Mouse (Mus musculus) frontal cortex, postnatal 14 days (tissue): ENCODE data around the gene Med29.

Experiments
- DNase-seq, 2 experiments: peaks; one replicate each; pipeline ENCODE4 v3.0.0; 2022; ENCODE audit warnings: low spot score in 2 of 2

The Med29 gene

DNA sequence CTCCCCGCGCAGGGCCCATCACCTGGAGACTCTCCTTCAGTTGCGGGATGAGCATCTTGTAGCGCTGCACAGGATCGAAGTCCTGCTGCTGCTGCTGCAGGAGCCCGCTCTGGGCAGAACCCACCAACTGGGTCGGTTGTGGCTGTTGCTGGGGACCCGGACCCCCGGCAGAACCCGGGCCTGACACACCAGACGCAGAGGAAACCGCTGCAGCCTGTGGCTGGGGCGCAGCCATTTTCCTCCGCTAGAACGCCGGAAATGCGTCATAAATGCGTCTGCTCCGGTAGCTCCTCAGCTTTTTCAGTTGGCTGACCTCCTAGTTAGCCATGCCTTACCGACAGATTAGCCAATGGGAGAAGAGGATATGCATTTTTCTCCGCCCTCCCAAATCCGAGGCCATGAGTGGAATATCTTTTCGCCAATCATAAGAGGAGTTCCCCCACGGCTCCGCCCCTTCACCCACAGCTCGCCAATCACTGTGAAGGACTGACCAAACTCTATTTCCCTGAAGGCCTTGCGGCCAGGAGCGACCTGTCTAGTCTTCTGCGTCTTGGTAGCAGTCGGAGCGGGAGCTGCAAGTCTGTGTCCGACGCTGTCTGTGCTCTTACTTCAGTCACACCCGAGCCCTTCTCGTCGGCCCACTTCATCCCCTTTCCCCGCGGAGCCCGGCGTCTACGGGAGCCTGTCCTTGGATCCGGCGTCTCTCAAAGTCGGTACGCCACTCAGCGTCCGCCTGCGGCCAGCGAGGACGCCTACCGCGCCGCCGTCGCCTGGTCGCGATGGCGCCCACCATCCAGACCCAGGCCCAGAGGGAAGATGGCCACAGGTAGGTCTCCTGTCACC, at the start of gene Med29, which contains the start of gene Paf1:
Med29 (minus strand) TSS at position 280 of the 843 bp plus-strand sequence.
Paf1 (plus strand) TSS at position 523 of the 843 bp plus-strand sequence.
- DNase-seq: peak; percentile 97 to 98

- no peak for DNase-seq
These were observed 49.4 kb upstream of the Med29 start for GRCm38 (mm10) chr7:28441776-28442485.

GRCm38 (mm10) chr7:28440739-28441138, 48.2 kb upstream of the Med29 start:
- no peak for DNase-seq

GRCm38 (mm10) chr7:28438771-28439170, 46.3 kb upstream of the Med29 start:
- DNase-seq: no peak

GRCm38 (mm10) chr7:28437964-28438363, 45.5 kb upstream of the Med29 start:
- no peak for DNase-seq

GRCm38 (mm10) chr7:28436932-28437570, 44.5 kb upstream of the Med29 start, which contains the start of gene Gmfg:
Gmfg (plus strand) TSS chr7:28437447.
- peak; percentile 76 to 78 for DNase-seq

DNA sequence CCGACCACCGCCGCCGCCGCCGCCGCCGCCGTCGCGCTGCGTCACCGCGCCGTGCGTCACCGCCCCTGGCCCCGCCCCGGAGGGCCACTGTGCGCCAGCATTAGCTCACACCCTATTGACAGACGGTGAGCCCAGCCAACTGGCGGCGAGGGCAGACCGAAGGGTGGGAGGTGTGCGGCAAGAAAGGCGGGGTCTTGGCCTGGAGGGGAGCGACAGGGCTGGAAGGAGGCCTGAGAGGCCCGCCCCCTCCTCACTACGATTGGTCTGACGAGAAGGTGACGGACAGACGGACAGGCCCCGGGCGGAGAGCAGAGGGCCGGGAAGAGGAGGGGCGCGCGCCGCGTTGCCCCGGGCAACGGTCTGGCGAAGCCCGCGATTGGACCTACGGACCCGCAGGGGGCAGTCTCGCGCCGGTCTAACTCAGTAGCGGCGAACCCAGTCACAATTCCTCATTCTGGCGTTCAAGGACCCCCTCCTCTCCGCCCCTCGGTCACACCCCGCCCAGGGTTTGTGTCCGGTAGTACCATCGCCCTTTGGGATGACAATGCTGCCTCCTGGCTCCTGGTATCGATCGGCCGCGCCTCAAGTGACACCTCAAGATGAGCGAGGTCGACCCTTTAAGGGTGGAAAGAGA, 43.9 kb upstream of the Med29 start:
- DNase-seq: peak; percentile 99 to 100

- peak in 1 of 2 experiments; percentile 29 for DNase-seq
These were observed 43.3 kb upstream of the Med29 start for GRCm38 (mm10) chr7:28435660-28436259.

GRCm38 (mm10) chr7:28432252-28432651, 39.7 kb upstream of the Med29 start:
- DNase-seq: no peak

- no peak for DNase-seq
These were observed 38.0 kb upstream of the Med29 start for GRCm38 (mm10) chr7:28430512-28430911.

DNA sequence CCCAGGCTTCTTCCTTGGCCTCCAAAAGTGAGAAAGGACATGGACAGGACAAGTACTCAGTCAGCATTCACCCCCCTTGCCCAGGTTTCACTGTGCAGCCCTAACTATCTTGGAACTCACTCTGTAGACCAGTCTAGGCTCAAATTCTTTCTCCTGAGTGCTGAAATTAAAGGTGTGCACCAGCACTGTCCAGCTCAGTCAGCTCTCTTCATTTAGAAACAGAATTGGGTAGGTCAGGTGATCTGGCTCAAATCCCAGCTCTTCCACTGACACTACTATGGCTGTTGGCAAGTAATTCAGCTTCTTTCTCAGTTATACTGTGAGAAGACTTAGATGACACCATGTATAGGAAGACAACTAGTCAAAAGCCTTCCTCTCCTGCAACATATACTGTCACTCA, 35.2 kb upstream of the Med29 start:
- DNase-seq: no peak

DNA sequence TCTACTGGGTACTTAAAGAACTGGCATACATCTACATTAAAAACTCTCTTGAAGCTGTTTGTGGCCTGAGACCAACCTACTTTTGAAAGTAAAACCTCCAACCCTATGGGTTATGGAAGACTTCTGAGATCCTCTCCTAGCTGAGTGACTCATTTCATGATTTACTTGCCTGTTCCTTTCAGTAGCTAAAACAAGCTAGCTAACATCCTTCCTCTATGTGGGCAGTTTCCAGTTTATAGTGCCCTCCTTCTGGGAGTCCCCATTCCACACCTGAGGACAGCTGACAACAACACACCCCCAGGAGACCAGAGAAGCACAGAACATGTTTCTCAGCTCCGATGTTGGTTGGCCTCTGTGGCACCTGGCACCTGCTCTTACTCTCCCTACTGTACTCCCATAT, 30.5 kb upstream of the Med29 start:
- no peak for DNase-seq

DNA sequence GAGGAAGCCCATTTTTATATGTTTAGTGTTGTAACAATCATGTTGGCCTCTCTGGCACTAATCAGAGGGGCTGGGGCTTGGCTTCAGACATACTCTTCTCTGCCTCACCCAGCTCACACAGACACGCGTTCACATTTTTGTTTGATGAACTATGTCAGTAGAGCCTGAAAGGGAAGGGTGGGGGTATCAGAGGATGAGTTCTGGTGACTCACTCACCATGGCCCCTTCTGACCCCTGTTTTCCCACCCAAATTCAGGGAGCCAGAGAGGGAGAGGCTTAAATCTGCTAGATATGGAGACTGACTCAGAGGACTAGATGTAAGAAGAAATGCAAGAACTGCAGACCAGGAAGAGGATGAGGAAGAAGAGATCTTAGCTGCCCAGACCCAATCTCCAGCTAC, 26.9 kb upstream of the Med29 start:
- no peak for DNase-seq

- DNase-seq: no peak
These were observed 25.7 kb upstream of the Med29 start for GRCm38 (mm10) chr7:28418096-28418670.

DNA sequence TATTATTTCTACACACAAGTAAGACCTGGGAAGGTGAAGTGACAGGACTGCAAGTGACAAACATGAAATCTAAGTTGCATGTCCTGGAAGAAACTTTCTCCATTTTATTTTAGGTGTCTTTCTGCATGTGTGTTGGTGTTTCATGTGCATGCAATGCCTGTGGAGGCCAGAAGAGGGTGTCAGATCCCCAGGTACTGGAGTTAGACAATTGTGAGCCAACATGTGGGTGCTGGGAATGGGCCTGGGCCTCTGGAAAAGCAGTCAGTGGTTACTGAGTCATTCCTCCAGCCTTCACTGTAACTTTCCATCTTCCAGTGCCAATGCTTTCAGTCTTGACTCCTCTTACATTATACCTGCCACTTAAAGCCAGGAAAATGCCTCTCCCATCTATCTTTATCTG, 24.9 kb upstream of the Med29 start:
- no peak for DNase-seq

DNA sequence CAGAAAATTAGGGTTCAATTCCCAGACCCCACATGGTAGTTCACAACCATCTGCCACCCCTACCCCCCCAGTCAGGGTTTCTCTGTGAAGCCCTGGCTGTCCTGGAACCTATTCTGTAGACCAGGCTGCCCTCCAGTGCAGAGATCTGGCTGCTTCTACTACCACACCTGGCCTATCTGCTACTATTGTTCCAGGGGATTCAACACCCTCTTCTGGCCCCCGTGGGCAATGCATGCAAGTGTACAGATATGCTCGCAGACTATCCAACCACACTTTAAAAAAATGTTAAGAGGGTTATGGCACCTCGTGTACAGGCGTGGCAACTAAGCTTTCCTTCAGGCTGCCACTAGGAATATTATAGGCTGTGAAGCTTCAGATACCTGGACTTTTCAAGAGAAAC, 20.3 kb upstream of the Med29 start:
- DNase-seq: no peak

DNA sequence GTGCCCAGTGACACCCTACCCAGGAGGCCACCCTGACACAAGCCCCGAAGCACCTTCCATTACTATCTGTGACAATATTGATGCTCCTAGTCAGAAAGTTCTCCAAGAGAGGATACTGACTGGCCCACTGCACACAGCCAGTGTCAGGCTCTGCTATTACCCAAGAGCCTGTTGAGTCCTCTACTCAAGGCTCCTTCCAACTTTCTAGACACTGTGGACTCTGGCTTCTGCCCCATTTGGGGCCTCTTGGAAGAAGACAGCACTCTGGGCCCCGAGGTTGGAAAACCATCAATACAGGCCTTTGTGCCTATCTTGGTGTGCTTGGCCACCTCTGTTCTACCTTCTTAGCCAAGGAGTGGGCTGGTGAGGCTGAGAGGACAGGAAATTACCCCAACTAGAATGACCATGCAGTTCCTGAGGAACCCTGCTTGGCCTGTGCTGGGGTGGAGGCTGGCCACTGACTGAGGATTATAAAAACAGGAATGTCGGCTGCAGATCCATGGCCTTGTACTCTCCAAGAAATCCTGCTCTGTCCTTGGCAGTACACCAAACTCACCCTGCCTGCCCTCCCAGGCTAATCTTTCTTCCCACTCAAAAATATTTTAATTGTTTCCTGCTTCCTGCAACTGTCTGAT, 18.4 kb upstream of the Med29 start:
- DNase-seq: no peak

- no peak for DNase-seq
These were observed 9.4 kb upstream of the Med29 start for GRCm38 (mm10) chr7:28401942-28402341.

DNA sequence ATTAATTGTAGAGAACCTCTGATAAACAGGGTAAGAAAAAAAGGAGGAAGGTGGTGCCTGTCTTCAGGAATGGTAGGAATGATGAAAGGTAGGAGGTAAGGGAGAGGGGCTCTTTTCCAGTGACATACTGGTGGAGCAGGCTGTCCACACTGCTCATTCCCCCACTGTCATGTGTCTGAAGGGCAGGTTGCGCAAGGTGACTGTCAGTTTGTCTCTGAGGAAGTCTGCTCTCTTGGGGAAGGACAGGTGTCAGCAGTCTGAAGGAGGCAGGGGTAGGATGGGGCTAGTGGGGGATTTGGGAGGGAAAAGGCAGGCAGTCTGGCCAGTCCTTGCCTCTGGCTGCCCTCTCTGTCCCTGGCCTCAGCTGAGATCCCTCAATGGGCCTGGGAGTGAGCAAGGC, 8.5 kb upstream of the Med29 start:
- DNase-seq: no peak

- DNase-seq: no peak
These were observed 6.3 kb upstream of the Med29 start for GRCm38 (mm10) chr7:28398696-28399340.
